Mouse (Mus musculus): ENCODE data around the gene Bicra. TPM values are rescaled to one million over a fixed set of nuclear protein-coding genes. Genes with fewer than 3 reads are reported as not detected.

Gene Bicra
- total and polyA plus RNA-seq, 3 experiments: 0.32 to 10.2 (median 2.2) TPM

DNA sequence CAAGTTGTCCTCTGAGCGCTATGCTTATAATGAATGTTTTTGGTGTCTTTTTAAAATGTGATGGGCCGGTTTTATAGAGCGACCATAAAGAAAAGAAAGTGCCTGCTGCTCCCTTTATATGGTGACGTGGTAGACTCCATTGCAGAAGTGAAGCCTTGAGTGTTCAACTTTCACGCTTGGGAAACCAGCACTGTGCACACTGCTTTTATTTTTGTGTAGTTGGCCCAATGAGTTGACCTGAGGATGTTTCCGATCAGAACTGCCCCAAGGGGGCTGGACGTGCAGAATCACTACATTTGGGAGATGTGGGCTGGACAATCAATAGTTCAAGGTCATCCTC, 1.8 kb upstream of the Bicra start:
- peak; percentile 37 for DNase-seq (ENCODE audit: extremely low read depth)
- Histone ChIP-seq H3K9me3 (replicated peaks; ENCODE audit: low read length) (no peaks in the 10 kb centered on the region), H3K9ac (ENCODE audit: insufficient read depth, low read depth) (peak overlapping the region; percentile 79), H3K27ac (ENCODE audit: insufficient read depth, low read depth) (0 out of 2 replicates have a peak overlapping the region, but pooled peaks have one; percentile 2), H3K27me3 (replicated peaks) (no peaks in the 10 kb centered on the region), H3K36me3 (replicated peaks in 1 of 2; ENCODE audit: control insufficient read depth in 1 of 2, insufficient read depth in 1 of 2, low read length in 1 of 2) (no peaks in the 10 kb centered on the region), H3K4me2 (ENCODE audit: insufficient read depth, low read depth, poor library complexity, severe bottlenecking) (peak overlapping the region; percentile 80), H3K79me2 (replicated peaks; ENCODE audit: control insufficient read depth, extremely low read depth, insufficient read depth, poor library complexity, severe bottlenecking) (peaks cover 37% of the 10 kb centered on the region), H3K4me3 (replicated peaks in 1 of 3; ENCODE audit: low read depth in 2 of 3, low read length in 2 of 3, poor library complexity in 1 of 3) (peak overlapping the region; percentile 79 to 91 (median 79)), H3K4me1 (ENCODE audit: control insufficient read depth in 1 of 2, insufficient read depth in 2 of 2) (peaks cover 22 to 50% of the 10 kb centered on the region in 2 experiments)
- dilution Hi-C loops (cut with MboI; ENCODE audit: extremely low pct_ligation_motif_present, extremely low pct_unique_long_range_greater_than_20kb, low sequenced_read_pairs) (no loop called here), in situ Hi-C loops (cut with MboI; ENCODE audit: low pct_ligation_motif_present, low pct_unique_long_range_greater_than_20kb, low sequenced_read_pairs) (loop anchor here (5.0 kb wide), 1 partner anchor 67 kb away; no protein-coding TSS in a partner anchor)
- TF ChIP-seq CHD1 (IDR thresholded peaks at IDR 0.05; ENCODE audit: low read depth, low read length) (no peak), NRF1 (IDR thresholded peaks at IDR 0.05; ENCODE audit: low read depth, low read length) (no peak), MAX (IDR thresholded peaks at IDR 0.05; ENCODE audit: low read length) (no peak)

DNA sequence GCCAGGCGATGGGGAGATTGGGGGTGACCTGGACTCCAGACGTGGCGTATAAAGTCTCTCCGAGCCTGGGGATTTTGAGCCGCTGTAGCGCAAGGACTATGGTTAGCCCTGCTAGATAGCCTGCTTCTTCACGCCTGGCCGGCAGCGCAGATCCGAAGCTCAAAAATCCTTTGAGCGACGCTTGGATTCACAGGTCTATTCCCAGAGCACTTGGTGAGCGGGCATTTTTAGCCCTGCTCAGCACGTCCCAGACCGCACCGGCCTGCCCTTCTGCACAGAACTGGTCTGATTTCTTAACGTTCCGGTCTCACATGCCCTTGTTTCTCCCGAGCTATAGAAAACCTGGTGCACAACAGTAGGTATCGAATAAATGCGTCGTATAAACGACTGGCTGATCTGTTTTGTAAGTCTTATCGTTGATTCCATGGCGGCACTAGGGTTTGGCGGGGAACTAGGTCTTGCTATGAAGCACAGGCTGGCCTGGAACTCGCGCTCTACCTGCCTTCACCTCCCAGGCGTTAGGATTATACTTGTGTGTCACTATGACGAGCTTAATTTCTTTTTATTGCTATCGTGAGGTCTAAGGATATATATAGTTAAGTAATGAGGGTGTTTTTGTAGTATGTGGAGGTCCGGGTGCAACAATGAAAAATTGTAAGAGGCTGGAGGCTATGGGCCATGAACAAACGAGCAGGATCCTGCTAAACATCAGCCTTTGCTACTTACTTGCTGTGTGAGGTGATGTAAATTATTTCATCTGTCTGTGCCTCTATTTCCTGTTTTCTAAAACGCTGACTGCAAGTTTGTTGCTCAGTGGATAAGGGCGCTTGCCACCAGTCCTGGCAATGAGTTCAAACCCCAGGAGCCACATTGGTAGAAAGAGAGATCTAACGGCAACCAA, 1.2 kb upstream of the Bicra start:
- H3K9me3 ChIP-seq (replicated peaks; ENCODE audit: low read length): no peaks in the 10 kb centered on the region
- peaks cover 43% of the 10 kb centered on the region for H3K79me2 ChIP-seq (replicated peaks; ENCODE audit: control insufficient read depth, extremely low read depth, insufficient read depth, poor library complexity, severe bottlenecking)
- peak overlapping the region; percentile 79 to 91 (median 79) for H3K4me3 ChIP-seq (replicated peaks in 1 of 3; ENCODE audit: low read depth in 2 of 3, low read length in 2 of 3, poor library complexity in 1 of 3)
- in situ Hi-C loops (cut with MboI; ENCODE audit: low pct_ligation_motif_present, low pct_unique_long_range_greater_than_20kb, low sequenced_read_pairs): loop anchor here (5.0 kb wide), 1 partner anchor 67 kb away; no protein-coding TSS in a partner anchor
- peaks cover 20 to 51% of the 10 kb centered on the region in 2 experiments for H3K4me1 ChIP-seq (ENCODE audit: control insufficient read depth in 1 of 2, insufficient read depth in 2 of 2)
- H3K4me2 ChIP-seq (ENCODE audit: insufficient read depth, low read depth, poor library complexity, severe bottlenecking): peak overlapping the region; percentile 80
- no peaks in the 10 kb centered on the region for H3K36me3 ChIP-seq (replicated peaks in 1 of 2; ENCODE audit: control insufficient read depth in 1 of 2, insufficient read depth in 1 of 2, low read length in 1 of 2)
- no peak for TF ChIP-seq MYC (IDR thresholded peaks at IDR 0.05; ENCODE audit: low read depth, low read length)
- no peak for TF ChIP-seq HCFC1 (IDR thresholded peaks at IDR 0.05; ENCODE audit: low read depth, low read length)
- TF ChIP-seq MXI1 (IDR thresholded peaks at IDR 0.05; ENCODE audit: low read depth, low read length): peak; percentile 19; the same call in 1 of the 2 replicates
- TF ChIP-seq MEF2A (IDR thresholded peaks at IDR 0.05; ENCODE audit: borderline replicate concordance, low read depth, low read length): no peak
- dilution Hi-C loops (cut with MboI; ENCODE audit: extremely low pct_ligation_motif_present, extremely low pct_unique_long_range_greater_than_20kb, low sequenced_read_pairs): no loop called here
- DNase-seq (ENCODE audit: extremely low read depth): no peak
- no peaks in the 10 kb centered on the region for H3K27me3 ChIP-seq (replicated peaks)
- peak overlapping the region; percentile 79 for H3K9ac ChIP-seq (ENCODE audit: insufficient read depth, low read depth)
- no peak overlapping the region; the same call in 1 of the 2 replicates for H3K27ac ChIP-seq (ENCODE audit: insufficient read depth, low read depth)

GRCm38 (mm10) chr7:16048164-16048564, 443 bp upstream of the Bicra start:
- peaks cover 23 to 51% of the 10 kb centered on the region in 2 experiments for H3K4me1 ChIP-seq (ENCODE audit: control insufficient read depth in 1 of 2, insufficient read depth in 2 of 2)
- H3K9me3 ChIP-seq (replicated peaks; ENCODE audit: low read length): no peaks in the 10 kb centered on the region
- peak overlapping the region; percentile 79 for H3K9ac ChIP-seq (ENCODE audit: insufficient read depth, low read depth)
- in situ Hi-C loops (cut with MboI; ENCODE audit: low pct_ligation_motif_present, low pct_unique_long_range_greater_than_20kb, low sequenced_read_pairs) (loop anchor here (5.0 kb wide), 1 partner anchor 66 kb away; no protein-coding TSS in a partner anchor), dilution Hi-C loops (cut with MboI; ENCODE audit: extremely low pct_ligation_motif_present, extremely low pct_unique_long_range_greater_than_20kb, low sequenced_read_pairs) (no loop called here)
- no peak overlapping the region for H3K27ac ChIP-seq (ENCODE audit: insufficient read depth, low read depth)
- H3K36me3 ChIP-seq (replicated peaks in 1 of 2; ENCODE audit: control insufficient read depth in 1 of 2, insufficient read depth in 1 of 2, low read length in 1 of 2): peaks cover 2 to 3% of the 10 kb centered on the region in 2 experiments
- peak overlapping the region; percentile 80; the same call in 1 of the 2 replicates for H3K4me2 ChIP-seq (ENCODE audit: insufficient read depth, low read depth, poor library complexity, severe bottlenecking)
- H3K79me2 ChIP-seq (replicated peaks; ENCODE audit: control insufficient read depth, extremely low read depth, insufficient read depth, poor library complexity, severe bottlenecking): peaks cover 51% of the 10 kb centered on the region
- no peaks in the 10 kb centered on the region for H3K27me3 ChIP-seq (replicated peaks)
- peak overlapping the region; percentile 79 to 91 (median 79) for H3K4me3 ChIP-seq (replicated peaks in 1 of 3; ENCODE audit: low read depth in 2 of 3, low read length in 2 of 3, poor library complexity in 1 of 3)
- peak; percentile 99 for DNase-seq (ENCODE audit: extremely low read depth)
- TF ChIP-seq SMC3 (IDR thresholded peaks at IDR 0.05; ENCODE audit: low read depth, low read length) (no peak), RAD21 (IDR thresholded peaks at IDR 0.05; ENCODE audit: low read depth, low read length) (no peak), POLR2A (IDR thresholded peaks at IDR 0.05; ENCODE audit: low read depth, low read length) (peak; percentile 64), ELF1 (IDR thresholded peaks at IDR 0.05; ENCODE audit: low read depth, low read length) (peak; percentile 55), JUND (conservative IDR thresholded peaks at IDR 0.05; ENCODE audit: low read depth, low read length) (no peak), TCF12 (IDR thresholded peaks at IDR 0.05; ENCODE audit: low read depth, low read length) (peak; percentile 22; the same call in 1 of the 2 replicates), USF2 (conservative IDR thresholded peaks at IDR 0.05; ENCODE audit: low read depth, low read length) (no peak), KAT2A (IDR thresholded peaks at IDR 0.05; ENCODE audit: insufficient replicate concordance, low read length) (no peak), USF1 (IDR thresholded peaks at IDR 0.05; ENCODE audit: low read depth, low read length) (no peak), IRF4 (IDR thresholded peaks at IDR 0.05; ENCODE audit: low read depth, low read length) (no peak), PAX5 (IDR thresholded peaks at IDR 0.05; ENCODE audit: low read length) (no peak), SIN3A (IDR thresholded peaks at IDR 0.05; ENCODE audit: low read length) (no peak), ZNF384 (IDR thresholded peaks at IDR 0.05; ENCODE audit: low read depth, low read length) (peak; percentile 98), MAFK (IDR thresholded peaks at IDR 0.05; ENCODE audit: insufficient replicate concordance, low read length) (no peak), MAZ (IDR thresholded peaks at IDR 0.05; ENCODE audit: low read depth, low read length) (peak; percentile 95), MAX (IDR thresholded peaks at IDR 0.05; ENCODE audit: low read length) (no peak), CTCF (conservative IDR thresholded peaks at IDR 0.05 in 1 of 2, IDR thresholded peaks at IDR 0.05 in 1 of 2; ENCODE audit: low read depth in 2 of 2, low read length in 2 of 2) (no peak), EP300 (IDR thresholded peaks at IDR 0.05; ENCODE audit: low read length) (no peak), POLR2AphosphoS2 (IDR thresholded peaks at IDR 0.05; ENCODE audit: low read depth, low read length) (no peak)
